Mouse (Mus musculus) CD4-positive helper T cell, adult 2 months (primary cell): ENCODE results near the gene Cpt1c.
A peak's percentile ranks its signal among the peaks of the same experiment; 100 is the strongest.

Experiments used
- DNase-seq: peaks from one replicate; pipeline ENCODE4 v3.0.0-alpha.2; 2012; ENCODE audit warnings: low read depth, missing footprints, low spot score

Gene Cpt1c

DNA sequence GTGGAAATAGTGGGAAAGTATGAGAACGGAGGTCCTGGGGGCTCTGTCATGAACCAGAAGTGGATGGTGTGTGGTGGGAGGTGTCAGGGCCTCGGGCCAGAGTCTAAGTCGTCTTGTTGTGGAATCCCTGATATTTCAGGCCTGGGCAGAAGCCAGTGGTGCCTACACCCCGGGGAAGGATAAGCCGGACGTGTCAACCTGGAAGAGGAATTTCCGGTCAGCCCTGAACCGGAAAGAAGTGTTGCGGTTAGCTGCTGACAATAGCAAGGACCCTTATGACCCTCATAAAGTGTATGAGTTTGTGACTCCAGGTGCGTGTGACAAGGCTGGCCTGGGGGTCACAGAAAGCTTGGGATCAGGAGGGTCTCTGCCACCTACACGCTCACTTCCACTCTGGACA, 25.1 kb upstream of the Cpt1c start:
- no peak for DNase-seq

GRCm38 (mm10) chr7:44998501-44998955, 23.9 kb upstream of the Cpt1c start, which contains the start of gene Bcl2l12:
Gene Bcl2l12 (minus strand): TSS chr7:44998712.
- peak; percentile 40 for DNase-seq

- no peak for DNase-seq
These were observed 23.3 kb upstream of the Cpt1c start for GRCm38 (mm10) chr7:44997940-44998428.

DNA sequence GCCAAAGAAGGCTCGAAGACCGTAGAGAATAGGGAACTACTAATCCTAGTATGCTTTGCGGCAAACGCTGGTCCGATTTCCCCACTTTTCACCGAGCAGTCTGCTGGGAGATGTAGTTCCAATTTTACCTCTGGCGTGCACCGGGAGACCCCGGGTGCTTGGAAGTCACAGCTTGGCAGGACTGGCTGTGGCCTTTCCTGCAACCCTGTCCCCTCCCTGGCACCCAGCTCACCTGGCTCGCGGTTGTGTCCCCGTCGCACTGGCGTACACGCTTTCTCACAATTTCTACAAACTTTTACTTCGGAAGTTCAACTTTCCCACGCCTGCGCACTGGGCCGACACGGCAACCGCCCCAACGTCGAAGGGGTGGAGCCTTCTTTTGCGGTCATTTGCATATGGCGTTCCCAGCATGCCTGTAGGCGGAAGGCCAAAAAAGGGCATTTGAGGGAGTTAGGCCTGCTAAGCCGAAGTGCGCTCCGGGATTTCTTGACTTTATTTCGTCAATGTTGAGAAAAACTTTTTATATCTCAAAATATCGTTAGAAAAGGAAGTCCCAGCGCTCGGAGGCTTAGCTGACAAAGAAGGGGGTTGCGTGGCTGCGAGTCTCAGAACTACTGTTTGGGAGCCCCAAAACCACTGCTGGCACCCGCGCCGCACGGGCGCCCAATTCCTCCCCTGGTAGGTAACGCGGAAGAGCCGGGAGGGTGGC, 22.7 kb upstream of the Cpt1c start, which contains the start of gene Irf3:
Irf3 (plus strand) TSS at position 418 of the 709 bp plus-strand sequence.
- peak; percentile 98 for DNase-seq

GRCm38 (mm10) chr7:44996672-44997071, 22.0 kb upstream of the Cpt1c start:
- DNase-seq, result no peak

DNA sequence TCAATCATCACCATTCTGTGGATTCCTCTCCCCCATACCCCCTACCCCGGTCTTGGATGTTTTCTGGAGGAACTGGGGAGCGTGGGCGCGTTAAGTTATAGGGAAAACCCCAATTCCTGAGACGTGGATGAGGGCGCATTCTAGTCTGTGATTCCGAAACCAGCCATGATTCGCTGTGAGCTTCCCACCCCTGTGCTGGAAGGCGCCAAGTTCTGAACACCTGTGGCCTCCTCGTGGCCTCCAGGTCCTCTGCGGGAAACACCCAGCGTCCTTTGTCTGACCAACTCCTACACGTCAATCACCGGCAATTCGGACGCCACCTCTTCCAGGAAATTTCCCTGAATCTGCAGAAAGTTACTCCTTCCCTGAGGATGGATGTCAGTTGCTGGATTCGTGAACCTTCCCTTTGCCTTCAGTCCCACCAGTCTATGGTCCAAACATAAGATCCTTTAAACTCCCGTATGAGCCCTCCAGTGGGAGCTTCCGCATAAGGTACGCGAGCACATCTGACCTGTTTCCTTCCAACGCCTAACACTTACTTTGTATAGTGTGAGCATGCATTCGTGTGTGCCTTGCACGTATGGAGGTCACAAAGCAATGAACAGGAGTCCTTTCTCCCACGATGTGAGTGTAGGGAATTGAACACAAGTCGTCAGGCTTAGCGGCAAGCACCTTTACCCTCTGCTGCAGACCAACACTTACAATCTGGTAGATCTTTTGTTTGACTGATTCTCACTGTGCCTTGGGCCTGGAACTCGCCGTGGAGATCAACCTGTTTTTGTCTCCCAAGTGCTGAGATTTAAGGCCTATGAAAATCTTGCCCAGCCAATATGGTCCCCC, 12.4 kb upstream of the Cpt1c start:
- no peak for DNase-seq

GRCm38 (mm10) chr7:44986192-44986878, 11.7 kb upstream of the Cpt1c start, which contains the start of gene Prmt1:
Gene Prmt1 (minus strand): TSS chr7:44986568.
- DNase-seq, result peak; percentile 100

GRCm38 (mm10) chr7:44985595-44986191, 11.0 kb upstream of the Cpt1c start:
- peak; percentile 69 for DNase-seq

- no peak for DNase-seq
These were observed 10.1 kb upstream of the Cpt1c start for GRCm38 (mm10) chr7:44984833-44985164.

- DNase-seq, result no peak
These were observed 9.5 kb upstream of the Cpt1c start for GRCm38 (mm10) chr7:44983944-44984832.

DNA sequence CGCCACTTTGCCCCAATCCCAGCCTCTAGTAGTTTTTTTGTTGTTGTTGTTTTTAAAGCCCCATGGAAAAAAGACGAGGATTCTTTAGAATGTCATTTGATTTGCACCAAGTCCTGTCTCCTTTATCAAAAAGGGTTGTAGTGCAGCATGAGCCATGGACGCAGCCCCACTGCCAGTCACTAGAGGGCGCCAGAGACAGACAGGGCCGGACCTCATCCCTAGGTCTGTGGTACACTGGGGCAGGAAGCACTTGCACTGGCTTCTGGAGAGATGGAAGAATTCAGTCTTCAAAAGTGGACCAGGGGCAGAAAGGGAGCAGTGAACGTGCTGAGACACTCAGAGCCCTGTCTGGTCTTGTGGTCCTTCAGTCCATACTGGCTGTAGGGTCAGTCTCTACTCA, 8.4 kb upstream of the Cpt1c start:
- DNase-seq, result peak; percentile 82

- DNase-seq, result no peak
These were observed 6.9 kb upstream of the Cpt1c start for GRCm38 (mm10) chr7:44981539-44981938.

DNA sequence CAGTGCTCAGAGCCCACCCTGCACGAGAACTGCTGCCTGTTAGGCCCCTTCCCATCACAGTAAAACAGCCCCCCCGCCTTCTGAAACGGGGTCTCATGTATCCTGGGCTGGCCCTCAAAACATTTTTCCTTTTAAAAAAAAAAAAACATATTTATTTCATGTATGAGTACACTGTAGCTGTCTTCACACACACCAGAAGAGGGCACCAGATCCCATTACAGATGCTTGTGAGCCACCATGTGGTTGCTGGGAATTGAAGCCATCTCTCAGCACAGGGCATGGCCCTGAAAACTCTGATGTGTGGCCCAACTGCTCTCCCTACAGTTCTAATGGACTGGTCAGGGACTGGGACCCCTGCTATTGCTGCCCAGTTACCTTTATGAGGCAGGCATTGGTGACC, 3.6 kb upstream of the Cpt1c start:
- DNase-seq, result no peak

GRCm38 (mm10) chr7:44975117-44975419, 417 bp upstream of the Cpt1c start:
- DNase-seq, result no peak

DNA sequence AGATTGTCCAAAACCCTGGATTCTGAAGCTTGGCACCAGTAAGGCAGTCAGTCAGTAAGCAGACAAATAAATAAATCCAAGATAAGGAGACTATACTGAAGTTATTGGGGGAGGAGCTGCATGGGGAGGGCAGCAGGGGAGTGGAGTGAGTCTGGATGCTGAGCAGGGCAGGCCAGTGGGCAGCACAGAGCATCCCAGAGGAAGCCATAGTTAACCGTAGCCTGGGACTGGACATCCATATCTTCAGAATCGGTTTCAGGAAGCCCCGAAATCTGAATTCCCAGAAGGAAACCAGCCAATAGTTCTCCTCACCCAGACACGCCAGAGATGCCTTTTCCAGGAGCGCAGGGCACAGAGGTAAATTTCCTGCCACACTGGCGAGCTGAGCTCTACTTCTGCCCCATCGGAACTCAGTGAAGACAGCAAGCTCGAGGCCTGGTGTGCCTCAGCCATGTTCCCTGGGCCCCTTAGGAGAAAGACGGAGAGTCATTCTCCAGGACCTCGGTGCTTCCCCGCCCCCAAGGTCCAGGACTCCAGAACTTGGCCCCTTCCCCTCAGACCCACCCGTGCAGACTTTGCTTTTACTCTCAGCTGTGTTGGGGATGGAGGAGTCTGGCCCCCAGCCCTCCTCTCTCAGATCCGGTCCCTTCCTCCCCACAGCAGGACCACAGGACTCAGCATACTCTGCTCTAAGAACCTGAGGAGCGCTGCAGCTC, 1.1 kb downstream of the Cpt1c start:
- no peak for DNase-seq

DNA sequence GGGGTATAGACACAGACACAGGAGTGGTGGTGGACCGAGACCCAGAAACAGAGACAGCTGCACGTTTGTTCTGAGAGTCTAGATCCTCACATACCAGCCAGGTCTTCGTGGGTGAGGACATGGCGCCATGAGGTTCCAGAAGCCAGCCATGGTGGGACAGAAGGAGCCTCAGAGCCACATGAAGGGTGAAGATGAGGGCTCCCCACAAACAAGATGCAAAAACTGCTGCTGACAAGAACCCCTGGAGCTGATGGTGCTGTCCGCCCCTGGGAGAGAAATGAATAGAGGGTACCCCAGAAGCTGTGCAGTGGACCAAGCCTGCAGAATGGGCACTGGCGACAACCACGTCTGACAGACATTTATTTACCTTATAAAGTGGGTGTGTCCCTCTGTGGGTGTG, 3.5 kb downstream of the Cpt1c start:
- no peak for DNase-seq

DNA sequence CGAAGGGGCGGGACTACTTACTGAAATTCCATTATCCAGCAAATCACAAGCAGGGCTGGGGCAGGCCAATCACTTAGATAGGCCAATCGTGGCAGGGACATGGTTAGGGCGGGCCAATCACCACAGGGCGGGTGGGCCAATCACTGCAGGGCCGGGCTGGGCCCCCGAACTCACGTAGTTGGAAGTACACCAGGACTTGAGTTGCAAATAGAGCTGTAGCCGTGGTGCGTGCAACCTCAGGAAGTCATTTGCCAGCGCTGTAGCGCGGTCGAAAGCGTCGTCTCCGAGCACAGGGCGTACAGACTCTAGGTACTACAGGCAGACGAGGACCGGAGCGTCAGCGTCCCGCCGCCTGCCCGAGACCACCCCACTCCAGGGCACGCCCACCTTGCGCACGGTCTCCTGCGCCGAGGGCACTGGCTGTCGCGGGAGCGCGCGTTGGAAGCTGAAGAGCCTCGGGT, 4.4 kb downstream of the Cpt1c start:
- DNase-seq, result peak; percentile 86

DNA sequence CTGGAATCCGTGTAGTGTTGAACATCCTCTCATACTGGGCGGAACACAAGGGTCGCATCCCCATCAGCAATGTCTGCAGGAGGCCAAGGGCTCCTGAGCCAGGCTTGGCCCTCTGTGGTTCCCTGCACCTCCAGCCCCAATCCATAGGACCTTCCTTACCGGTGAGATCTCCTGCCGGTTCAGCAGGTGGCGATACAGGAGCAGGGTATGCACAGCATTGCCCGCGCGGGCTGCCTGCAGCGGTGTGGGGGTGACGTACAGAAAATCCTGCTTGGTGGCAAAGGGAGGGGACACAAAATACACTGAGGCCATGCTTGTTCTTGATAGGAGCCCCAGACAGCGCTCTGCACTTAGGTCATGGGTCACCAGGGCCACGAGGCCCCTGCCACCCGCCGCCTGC, 8.0 kb downstream of the Cpt1c start:
- DNase-seq, result no peak

DNA sequence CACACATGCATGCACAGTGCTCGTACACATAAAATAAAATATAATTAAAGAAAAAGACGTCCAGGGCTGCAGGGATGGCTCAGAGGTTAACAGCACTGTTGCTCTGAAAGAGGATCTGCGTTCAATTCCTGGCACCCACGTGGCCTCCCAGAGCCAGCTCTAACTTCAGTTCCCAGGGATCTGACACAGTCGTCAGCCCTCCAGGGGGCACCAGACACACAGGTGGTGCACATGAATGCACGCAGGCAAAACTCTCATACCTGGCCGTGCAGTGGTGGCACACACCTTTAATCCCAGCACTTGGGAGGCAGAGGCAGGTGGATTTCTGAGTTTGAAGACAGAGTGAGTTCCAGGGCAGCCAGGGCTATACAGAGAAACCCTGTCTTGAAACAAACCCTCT, 8.7 kb downstream of the Cpt1c start:
- no peak for DNase-seq

DNA sequence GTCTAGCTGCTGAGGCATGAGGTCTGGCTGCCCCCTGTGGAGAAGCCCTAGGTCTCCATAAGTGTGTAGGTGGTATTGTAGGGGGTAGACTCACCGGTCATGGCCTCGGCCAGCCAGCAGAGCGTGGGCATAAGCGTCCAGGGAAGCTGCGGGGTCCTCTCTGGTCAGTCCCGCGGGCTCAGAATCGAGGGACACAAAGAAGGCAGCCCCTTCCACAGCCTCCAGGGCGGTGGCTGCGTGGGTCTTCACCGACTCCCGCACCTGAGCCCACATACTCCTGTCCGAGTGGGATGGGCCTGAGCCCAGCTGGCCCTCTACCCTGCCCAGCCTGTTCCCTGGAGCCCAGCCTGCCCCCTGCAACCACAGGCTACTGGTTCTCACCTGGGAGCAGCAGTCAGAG, 9.7 kb downstream of the Cpt1c start:
- no peak for DNase-seq
